Mouse (Mus musculus) heart, adult 2 months (tissue): ENCODE data around the gene Zbtb34.

ENCODE experiments used
- CTCF ChIP-seq: fragments of 200-600 bp; IDR thresholded peaks from 2 replicates; pipeline ENCODE4 v1.8.1; 2022; ENCODE audit warnings: antibody characterized with exemption, mild to moderate bottlenecking, moderate library complexity
- EP300 ChIP-seq: fragments of 200-500 bp; IDR thresholded peaks from 2 replicates; pipeline ENCODE4 v1.6.1; 2011; ENCODE audit warnings: low read depth, low read length, control low read depth; ENCODE audit not compliant: insufficient read depth
- POLR2A ChIP-seq: fragments of 200-500 bp; IDR thresholded peaks from 2 replicates; pipeline ENCODE4 v1.6.1; 2011; ENCODE audit warnings: mild to moderate bottlenecking, low read depth, low read length, control low read depth; ENCODE audit not compliant: insufficient read depth

- TF ChIP-seq CTCF: peak; percentile 80
- TF ChIP-seq POLR2A: no peak
- TF ChIP-seq EP300: no peak
Measured at GRCm38 (mm10) chr2:33402236-33402635, 28.9 kb downstream of the Zbtb34 start.
